Mouse (Mus musculus) testis, adult 2 months (tissue): ENCODE results near the gene Zan. TPM values are rescaled to one million over a fixed set of nuclear protein-coding genes. Genes with fewer than 3 reads are reported as not detected.

Experiments used
- H3K27ac ChIP-seq: fragments of 200-500 bp; 2 replicates; pipeline ENCODE4 v1.5.1; 2012; ENCODE audit warnings: low read depth, low read length; ENCODE audit not compliant: control insufficient read depth, insufficient read depth
- H3K27me3 ChIP-seq: fragments of 200-500 bp; 2 replicates; pipeline ENCODE4 v1.6.1; 2012; ENCODE audit warnings: mild to moderate bottlenecking, low read length, moderate library complexity; ENCODE audit not compliant: control insufficient read depth, insufficient read depth
- H3K36me3 ChIP-seq: fragments of 200-500 bp; 2 replicates; pipeline ENCODE4 v1.6.1; 2012; ENCODE audit warnings: mild to moderate bottlenecking, low read length; ENCODE audit not compliant: control insufficient read depth, insufficient read depth
- H3K4me1 ChIP-seq: fragments of 200-500 bp; 2 replicates; pipeline ENCODE4 v1.6.1; 2012; ENCODE audit warnings: low read length; ENCODE audit not compliant: control insufficient read depth, insufficient read depth
- H3K4me3 ChIP-seq: fragments of 200-500 bp; 2 replicates; pipeline ENCODE4 v1.5.1; 2012; ENCODE audit warnings: low read depth, mild to moderate bottlenecking, low read length, moderate library complexity, mixed read lengths; ENCODE audit not compliant: control insufficient read depth
- CTCF ChIP-seq: fragments of 200-500 bp; IDR thresholded peaks from 2 replicates; pipeline ENCODE4 v1.5.1; 2012; ENCODE audit warnings: low read depth, mild to moderate bottlenecking, inconsistent platforms, low read length, moderate library complexity; ENCODE audit not compliant: control insufficient read depth, insufficient read depth, insufficient replicate concordance
- POLR2A ChIP-seq: fragments of 200-500 bp; IDR thresholded peaks from 2 replicates; pipeline ENCODE4 v1.6.1; 2012; ENCODE audit warnings: low read depth, mild to moderate bottlenecking, inconsistent platforms, low read length, moderate library complexity; ENCODE audit not compliant: control insufficient read depth
- polyA plus RNA-seq: library from polyadenylated mRNA; depleted of rRNA; stranded (reverse); fragments of >200 nt; gene quantifications from 2 replicates; pipeline ENCODE4 v1.2.3, GENCODE M21; 2012

Gene Zan
- polyA plus RNA-seq, 1 experiment: 11.5 TPM

GRCm38 (mm10) chr5:137410066-137410465 is 66.8 kb downstream of the Zan start:
- H3K27ac ChIP-seq: no peak overlapping the region
- H3K4me3 ChIP-seq: no peak overlapping the region
- H3K36me3 ChIP-seq: no peaks in the 10 kb centered on the region
- TF ChIP-seq POLR2A: no peak
- TF ChIP-seq CTCF: no peak
- peaks cover under 1% of the 10 kb centered on the region; the same call in 1 of the 2 replicates for H3K4me1 ChIP-seq
- no peaks in the 10 kb centered on the region for H3K27me3 ChIP-seq

- Histone ChIP-seq H3K4me1 (peaks cover 2% of the 10 kb centered on the region; the same call in 1 of the 2 replicates), H3K4me3 (no peak overlapping the region), H3K27ac (no peak overlapping the region), H3K27me3 (no peaks in the 10 kb centered on the region), H3K36me3 (no peaks in the 10 kb centered on the region)
- TF ChIP-seq POLR2A (no peak), CTCF (no peak)
Observed at GRCm38 (mm10) chr5:137409451-137409850, 67.4 kb downstream of the Zan start.

- TF ChIP-seq POLR2A (no peak), CTCF (no peak)
- no peaks in the 10 kb centered on the region for H3K36me3 ChIP-seq
- no peak overlapping the region for H3K4me3 ChIP-seq
- H3K4me1 ChIP-seq: peaks cover 6% of the 10 kb centered on the region
- no peak overlapping the region for H3K27ac ChIP-seq
- no peaks in the 10 kb centered on the region for H3K27me3 ChIP-seq
Observed at GRCm38 (mm10) chr5:137404081-137404480, 72.8 kb downstream of the Zan start.

GRCm38 (mm10) chr5:137394456-137394855 is 82.4 kb downstream of the Zan start:
- TF ChIP-seq CTCF (no peak), POLR2A (no peak)
- Histone ChIP-seq H3K36me3 (no peaks in the 10 kb centered on the region), H3K27me3 (no peaks in the 10 kb centered on the region), H3K4me1 (peaks cover 6% of the 10 kb centered on the region), H3K4me3 (no peak overlapping the region), H3K27ac (no peak overlapping the region)

GRCm38 (mm10) chr5:137391641-137392040 is 85.2 kb downstream of the Zan start:
- Histone ChIP-seq H3K27me3 (no peaks in the 10 kb centered on the region), H3K36me3 (no peaks in the 10 kb centered on the region), H3K4me1 (no peaks in the 10 kb centered on the region), H3K4me3 (no peak overlapping the region), H3K27ac (no peak overlapping the region)
- TF ChIP-seq POLR2A: no peak
- no peak for TF ChIP-seq CTCF

- Histone ChIP-seq H3K27ac (no peak overlapping the region), H3K4me3 (no peak overlapping the region), H3K36me3 (no peaks in the 10 kb centered on the region), H3K27me3 (no peaks in the 10 kb centered on the region), H3K4me1 (no peaks in the 10 kb centered on the region)
- no peak for TF ChIP-seq POLR2A
- no peak for TF ChIP-seq CTCF
Observed at GRCm38 (mm10) chr5:137386712-137387111, 90.2 kb downstream of the Zan start.

- Histone ChIP-seq H3K36me3 (no peaks in the 10 kb centered on the region), H3K27me3 (no peaks in the 10 kb centered on the region), H3K4me1 (no peaks in the 10 kb centered on the region), H3K27ac (no peak overlapping the region), H3K4me3 (no peak overlapping the region)
- TF ChIP-seq POLR2A: no peak
Observed at GRCm38 (mm10) chr5:137383441-137383840, 93.4 kb downstream of the Zan start.

- H3K4me1 ChIP-seq: 0 out of 2 replicates have a peak, but pooled peaks cover 1% of the 10 kb centered on the region
- no peaks in the 10 kb centered on the region for H3K36me3 ChIP-seq
- no peak overlapping the region for H3K27ac ChIP-seq
- H3K4me3 ChIP-seq: no peak overlapping the region
- H3K27me3 ChIP-seq: no peaks in the 10 kb centered on the region
- TF ChIP-seq CTCF: peak; percentile 72; the same call in 1 of the 2 replicates
- TF ChIP-seq POLR2A: no peak
Observed at GRCm38 (mm10) chr5:137381152-137381551, 95.7 kb downstream of the Zan start.
